Mouse (Mus musculus): ENCODE measurements around the gene Dlg4. TPM values are rescaled to one million over a fixed set of nuclear protein-coding genes. Genes with fewer than 3 reads are reported as not detected.

Gene Dlg4
- polyA plus RNA-seq, 1 experiment, result 28.0 TPM

Other genes with a start within 250 kb of the Dlg4 start
- gene Chrnb1, start 221.0 kb upstream of the Dlg4 start, polyA plus RNA-seq (2012; rRNA removed), result 15.6 and 25.0 TPM in 2 replicates
- 6.3 and 7.2 TPM in 2 replicates for gene Fgf11, start 215.1 kb upstream of the Dlg4 start, polyA plus RNA-seq (2012; rRNA removed)
- gene Tmem102, start 211.3 kb upstream of the Dlg4 start, polyA plus RNA-seq (2012; rRNA removed), result 11.5 and 13.2 TPM in 2 replicates
- not detected in 2 replicates for gene Gm39566, start 201.6 kb upstream of the Dlg4 start, polyA plus RNA-seq (2012; rRNA removed)
- gene Spem2, start 198.5 kb upstream of the Dlg4 start, polyA plus RNA-seq (2012; rRNA removed), result not detected in 2 replicates
- gene Spem1, start 194.8 kb upstream of the Dlg4 start, polyA plus RNA-seq (2012; rRNA removed), result 0.55 and 0.71 TPM in 2 replicates
- gene Nlgn2, start 179.2 kb upstream of the Dlg4 start, polyA plus RNA-seq (2012; rRNA removed), result 18.3 and 27.7 TPM in 2 replicates
- 202 and 261 TPM in 2 replicates for gene Tmem256, start 178.4 kb upstream of the Dlg4 start, polyA plus RNA-seq (2012; rRNA removed)
- 104 and 110 TPM in 2 replicates for gene Plscr3, start 170.6 kb upstream of the Dlg4 start, polyA plus RNA-seq (2012; rRNA removed)
- gene Tnk1, start 158.2 kb upstream of the Dlg4 start, polyA plus RNA-seq (2012; rRNA removed), result 15.2 and 15.4 TPM in 2 replicates
- not detected in 2 replicates for gene Tmem95, start 138.9 kb upstream of the Dlg4 start, polyA plus RNA-seq (2012; rRNA removed)
- 11.8 and 13.8 TPM in 2 replicates for gene Kctd11, start 135.5 kb upstream of the Dlg4 start, polyA plus RNA-seq (2012; rRNA removed)
- 2.0 and 2.5 TPM in 2 replicates for gene Acap1, start 121.4 kb upstream of the Dlg4 start, polyA plus RNA-seq (2012; rRNA removed)
- gene 2810408A11Rik, start 116.0 kb upstream of the Dlg4 start, polyA plus RNA-seq (2012; rRNA removed), result 1.1 and 1.3 TPM in 2 replicates
- gene Neurl4, start 115.9 kb upstream of the Dlg4 start, polyA plus RNA-seq (2012; rRNA removed), result 43.4 and 47.8 TPM in 2 replicates
- 56.3 and 63.2 TPM in 2 replicates for gene Gps2, start 103.1 kb upstream of the Dlg4 start, polyA plus RNA-seq (2012; rRNA removed)
- 565 and 624 TPM in 2 replicates for gene Eif5a, start 95.0 kb upstream of the Dlg4 start, polyA plus RNA-seq (2012; rRNA removed)
- 3.7 and 6.2 TPM in 2 replicates for gene Ybx2, start 81.1 kb upstream of the Dlg4 start, polyA plus RNA-seq (2012; rRNA removed)
- 146 and 167 TPM in 2 replicates for gene Slc2a4, start 68.8 kb upstream of the Dlg4 start, polyA plus RNA-seq (2012; rRNA removed)
- 67.1 and 69.1 TPM in 2 replicates for gene Cldn7, start 52.2 kb upstream of the Dlg4 start, polyA plus RNA-seq (2012; rRNA removed)
- 82.0 and 95.4 TPM in 2 replicates for gene Ctdnep1, start 35.8 kb upstream of the Dlg4 start, polyA plus RNA-seq (2012; rRNA removed)
- gene Elp5, start 34.4 kb upstream of the Dlg4 start, polyA plus RNA-seq (2012; rRNA removed), result 57.6 and 61.4 TPM in 2 replicates
- 374 and 440 TPM in 2 replicates for gene Gabarap, start 25.8 kb upstream of the Dlg4 start, polyA plus RNA-seq (2012; rRNA removed)
- 35.8 and 36.4 TPM in 2 replicates for gene Phf23, start 21.2 kb upstream of the Dlg4 start, polyA plus RNA-seq (2012; rRNA removed)
- 11.9 and 16.7 TPM in 2 replicates for gene Dvl2, start 16.3 kb upstream of the Dlg4 start, polyA plus RNA-seq (2012; rRNA removed)
- gene Acadvl, start 1.5 kb upstream of the Dlg4 start, polyA plus RNA-seq (2012; rRNA removed), result 95.7 and 100 TPM in 2 replicates
- gene Asgr1, start 37.1 kb downstream of the Dlg4 start, polyA plus RNA-seq (2012; rRNA removed), result 0.07 TPM in 1 of 2 replicates, not detected in the other
- 2.0 and 2.5 TPM in 2 replicates for gene Asgr2, start 75.7 kb downstream of the Dlg4 start, polyA plus RNA-seq (2012; rRNA removed)
- 41.3 and 51.9 TPM in 2 replicates for gene Mgl2, start 113.4 kb downstream of the Dlg4 start, polyA plus RNA-seq (2012; rRNA removed)
- gene Clec10a, start 139.3 kb downstream of the Dlg4 start, polyA plus RNA-seq (2012; rRNA removed), result 39.6 and 49.2 TPM in 2 replicates
- gene Slc16a11, start 195.8 kb downstream of the Dlg4 start, polyA plus RNA-seq (2012; rRNA removed), result 3.0 and 4.8 TPM in 2 replicates
- 7.0 and 8.5 TPM in 2 replicates for gene Slc16a13, start 204.1 kb downstream of the Dlg4 start, polyA plus RNA-seq (2012; rRNA removed)
- 4.0 and 4.1 TPM in 2 replicates for gene Bcl6b, start 212.9 kb downstream of the Dlg4 start, polyA plus RNA-seq (2012; rRNA removed)
- 55.2 and 69.0 TPM in 2 replicates for gene 0610010K14Rik, start 221.0 kb downstream of the Dlg4 start, polyA plus RNA-seq (2012; rRNA removed)
- 7.4 and 8.7 TPM in 2 replicates for gene Gm21988, start 222.9 kb downstream of the Dlg4 start, polyA plus RNA-seq (2012; rRNA removed)
- 128 and 143 TPM in 2 replicates for gene Rnasek, start 222.9 kb downstream of the Dlg4 start, polyA plus RNA-seq (2012; rRNA removed)
- gene Alox12, start 238.4 kb downstream of the Dlg4 start, polyA plus RNA-seq (2012; rRNA removed), result 14.7 and 15.3 TPM in 2 replicates